Mouse (Mus musculus): ENCODE results near the gene Prcd.
A peak's percentile ranks its signal among the peaks of the same experiment; 100 is the strongest.
"Not testable (repeated sequence)": the region's sequence is repeated elsewhere in the genome, so short reads cannot be mapped to it uniquely, and the experiment has no call there.

The Prcd gene

DNA sequence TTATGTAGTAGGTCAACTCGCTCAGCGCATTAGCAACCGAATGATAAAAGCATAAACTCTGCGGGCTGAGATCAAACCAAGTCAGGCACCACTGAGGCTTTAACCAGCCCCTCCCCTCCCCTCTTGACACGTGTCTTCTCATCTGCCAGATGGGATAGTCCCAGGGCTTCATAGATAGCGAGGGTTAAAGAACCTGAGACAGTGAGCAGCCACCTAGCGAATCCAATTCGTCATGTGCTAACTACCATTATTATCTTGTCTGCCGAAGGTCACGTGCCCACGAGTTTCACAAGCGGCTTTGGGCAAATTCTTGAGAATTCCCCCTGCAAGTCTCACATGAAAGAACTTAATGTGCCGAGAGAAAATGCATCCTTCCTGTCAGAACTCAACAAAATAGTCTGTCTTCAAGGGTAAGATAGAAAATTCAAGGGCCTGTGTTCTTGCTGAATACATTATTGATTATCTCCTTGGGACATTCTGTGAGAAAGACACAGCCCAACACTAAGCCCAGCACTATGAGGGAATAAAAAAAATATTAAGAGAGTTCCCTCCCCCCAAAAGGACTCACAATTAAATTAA lies 16.5 kb downstream of the Prcd start:
- DNase-seq (ENCODE audit: low spot score): no peak

DNA sequence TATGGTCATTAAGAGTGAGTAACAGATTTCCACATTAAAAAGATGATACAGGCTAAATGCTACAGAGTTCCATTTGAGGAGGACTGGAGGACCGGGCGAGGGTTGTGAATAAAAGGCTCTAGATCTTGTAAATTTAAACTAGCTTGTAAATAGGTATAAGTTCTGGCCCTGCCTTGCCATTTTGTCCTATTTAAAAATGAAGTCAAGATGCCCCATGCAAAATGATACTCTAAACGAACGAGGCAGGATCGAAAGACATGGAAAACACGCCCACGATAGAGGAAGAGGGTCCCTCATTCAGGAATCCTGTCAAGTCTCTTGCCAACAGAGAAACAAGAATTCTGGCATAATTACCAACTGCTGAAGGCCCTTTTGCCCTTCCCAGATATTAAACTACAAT lies 17.1 kb downstream of the Prcd start:
- DNase-seq (ENCODE audit: low spot score): no peak

DNA sequence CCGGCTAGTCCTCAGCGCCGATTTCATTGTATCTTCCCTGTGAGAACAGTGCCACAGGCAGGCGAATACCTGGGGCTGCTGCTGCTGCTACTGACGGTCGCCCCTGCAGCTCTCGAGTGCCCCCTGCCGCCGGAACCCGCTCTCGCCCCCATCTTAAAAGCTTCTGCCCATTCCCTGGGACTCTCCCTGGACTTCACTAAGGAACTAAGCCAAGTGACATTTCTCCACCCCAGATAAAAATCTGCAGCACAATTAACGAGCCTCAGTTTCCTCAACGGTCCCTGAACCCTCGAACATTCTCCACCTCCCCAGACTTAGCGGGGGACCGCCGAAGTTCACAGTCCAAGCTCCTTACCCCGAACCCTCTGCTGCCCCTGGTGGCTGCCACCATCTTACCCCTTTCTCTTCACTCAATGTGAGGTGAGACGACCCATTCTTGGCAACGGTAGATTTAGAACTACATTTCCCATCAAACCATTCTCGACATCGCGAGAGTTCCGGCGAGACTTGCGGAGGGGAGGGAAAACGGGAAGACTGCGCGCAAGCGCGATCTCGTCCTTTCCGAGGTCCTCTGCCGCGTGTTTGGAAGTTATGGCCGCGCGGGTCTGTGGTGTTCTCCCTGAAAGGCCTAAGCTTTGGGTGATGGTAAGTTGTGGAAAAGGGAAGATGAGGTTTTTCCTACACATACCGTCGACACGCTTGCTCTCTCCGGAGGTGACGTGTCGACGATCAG lies 17.9 kb downstream of the Prcd start:
- DNase-seq (ENCODE audit: low spot score): peak; percentile 98

DNA sequence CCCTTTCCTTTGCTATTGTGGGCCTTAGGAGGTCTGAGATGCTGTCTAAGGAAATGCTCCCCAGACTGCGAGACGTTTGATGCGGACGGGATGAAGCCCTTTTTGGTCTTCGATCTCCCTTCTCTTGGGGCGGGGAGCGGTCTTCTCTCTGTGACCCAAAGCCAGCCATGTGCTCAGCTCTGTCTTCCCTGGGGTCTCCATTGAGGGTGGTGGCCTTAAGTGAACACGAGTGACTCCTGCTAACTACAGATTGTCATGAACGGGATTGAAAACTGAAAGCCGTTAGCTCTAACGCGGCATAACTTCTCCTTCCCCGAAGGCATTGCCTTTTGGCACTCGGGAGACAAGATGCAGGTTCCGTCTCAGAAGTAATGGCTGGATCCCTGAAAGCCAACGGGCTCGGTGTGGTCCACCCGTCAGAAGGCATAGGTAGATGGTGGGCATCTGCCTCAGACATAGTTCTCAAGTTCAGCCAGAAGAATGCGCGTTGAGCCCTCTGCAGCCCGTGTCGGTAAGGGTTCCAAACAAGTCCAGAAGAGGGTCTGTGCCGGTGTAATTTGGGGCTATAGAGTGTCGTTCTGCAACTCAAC lies 18.6 kb downstream of the Prcd start:
- no peak for DNase-seq (ENCODE audit: low spot score)

DNA sequence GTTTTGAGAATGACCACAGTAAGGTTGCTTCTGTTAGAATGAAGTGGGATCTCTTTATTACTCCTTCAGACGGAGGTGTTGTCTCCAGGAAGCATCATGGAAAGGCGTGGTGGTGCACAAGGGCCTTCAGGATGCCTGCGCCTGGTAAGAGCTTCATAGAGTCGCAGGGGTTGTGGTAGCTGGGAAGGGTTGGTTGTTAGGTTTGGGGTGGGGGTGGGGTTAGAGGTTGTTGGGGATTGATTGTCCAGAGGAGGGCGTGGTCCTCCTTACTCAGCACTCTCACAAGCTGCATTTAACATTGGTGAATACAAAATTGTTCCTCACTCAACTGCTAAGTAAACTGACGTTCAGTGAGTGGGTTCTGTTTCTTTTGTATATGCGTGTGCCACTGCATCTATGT lies 19.3 kb downstream of the Prcd start:
- no peak for DNase-seq (ENCODE audit: low spot score)

DNA sequence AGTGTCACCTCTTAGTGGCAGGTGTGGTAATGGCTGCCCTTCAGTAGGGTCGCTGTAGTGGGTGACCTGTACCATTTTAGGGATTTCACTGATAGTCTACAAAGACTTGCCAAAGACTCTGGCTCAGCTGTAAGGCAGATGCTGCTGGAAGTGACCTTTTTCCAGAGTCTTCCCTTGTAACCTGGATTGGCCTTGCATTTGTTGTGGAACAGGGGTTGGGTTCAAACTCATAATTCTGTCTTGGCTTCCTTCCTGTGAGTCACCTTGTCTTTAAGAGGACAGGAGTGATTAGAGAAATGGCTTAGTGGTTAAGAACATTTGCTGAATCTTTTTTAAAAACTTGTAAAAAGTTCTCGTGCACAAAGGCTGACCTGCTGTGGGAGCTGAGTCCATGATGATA lies 20.1 kb downstream of the Prcd start:
- DNase-seq (ENCODE audit: low spot score): no peak

DNA sequence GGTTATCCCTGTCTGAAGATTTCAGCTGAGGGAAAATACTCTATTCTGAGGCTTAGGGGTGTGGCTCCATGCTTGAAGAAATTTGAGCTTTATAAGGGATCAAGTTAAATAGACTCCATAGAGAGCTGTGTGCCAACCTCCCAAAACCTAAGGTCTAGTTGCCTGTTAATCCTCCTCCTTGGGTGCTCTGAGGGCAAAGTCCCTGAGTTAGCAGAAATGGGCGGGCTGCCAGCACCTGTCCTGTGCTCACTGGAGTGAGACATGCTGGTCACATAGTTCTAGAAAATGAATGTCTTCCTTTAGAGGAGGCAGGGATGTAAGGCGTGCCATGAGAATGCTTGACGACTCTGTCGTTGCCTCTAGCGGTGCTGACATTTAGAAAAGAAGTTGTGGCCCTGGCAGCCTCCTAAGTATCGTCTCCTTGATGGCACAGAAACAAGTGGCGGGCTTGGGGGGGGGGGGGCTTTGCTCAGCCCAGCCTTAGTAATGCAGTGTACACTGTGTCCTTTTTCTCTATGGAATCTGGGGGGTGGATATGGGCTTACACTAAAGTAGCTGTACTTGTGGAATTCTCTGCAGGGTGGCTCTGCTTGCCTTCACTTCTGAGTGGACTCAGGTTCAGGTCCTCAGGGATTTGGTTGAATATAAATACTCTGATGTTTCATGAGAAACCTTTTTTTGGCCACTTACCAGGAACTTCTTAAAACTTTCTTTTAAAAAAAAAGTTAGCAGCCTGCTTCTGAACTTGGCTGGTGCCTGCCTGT lies 21.5 kb downstream of the Prcd start:
- no peak for DNase-seq (ENCODE audit: low spot score)

DNA sequence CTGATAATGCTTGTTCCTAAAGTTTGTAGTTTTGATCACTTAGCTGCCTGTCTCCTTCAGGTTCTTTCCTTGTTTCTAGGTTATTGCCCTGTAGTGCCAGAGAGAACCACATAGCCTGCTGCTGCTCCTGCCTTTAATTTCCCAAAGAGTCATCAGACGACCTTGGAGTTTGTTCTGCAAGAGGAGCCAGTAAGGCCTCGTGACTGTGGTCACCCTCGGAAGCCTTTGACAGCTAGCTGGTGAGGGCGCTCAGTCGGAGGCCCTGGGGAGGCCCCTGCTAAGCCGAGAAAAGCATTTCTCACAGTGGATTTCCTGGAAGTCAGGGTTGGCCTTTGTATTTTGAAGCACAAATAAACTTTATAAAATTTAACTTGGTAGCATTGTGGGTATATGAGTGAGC lies 22.1 kb downstream of the Prcd start:
- DNase-seq (ENCODE audit: low spot score): not testable (repeated sequence)

DNA sequence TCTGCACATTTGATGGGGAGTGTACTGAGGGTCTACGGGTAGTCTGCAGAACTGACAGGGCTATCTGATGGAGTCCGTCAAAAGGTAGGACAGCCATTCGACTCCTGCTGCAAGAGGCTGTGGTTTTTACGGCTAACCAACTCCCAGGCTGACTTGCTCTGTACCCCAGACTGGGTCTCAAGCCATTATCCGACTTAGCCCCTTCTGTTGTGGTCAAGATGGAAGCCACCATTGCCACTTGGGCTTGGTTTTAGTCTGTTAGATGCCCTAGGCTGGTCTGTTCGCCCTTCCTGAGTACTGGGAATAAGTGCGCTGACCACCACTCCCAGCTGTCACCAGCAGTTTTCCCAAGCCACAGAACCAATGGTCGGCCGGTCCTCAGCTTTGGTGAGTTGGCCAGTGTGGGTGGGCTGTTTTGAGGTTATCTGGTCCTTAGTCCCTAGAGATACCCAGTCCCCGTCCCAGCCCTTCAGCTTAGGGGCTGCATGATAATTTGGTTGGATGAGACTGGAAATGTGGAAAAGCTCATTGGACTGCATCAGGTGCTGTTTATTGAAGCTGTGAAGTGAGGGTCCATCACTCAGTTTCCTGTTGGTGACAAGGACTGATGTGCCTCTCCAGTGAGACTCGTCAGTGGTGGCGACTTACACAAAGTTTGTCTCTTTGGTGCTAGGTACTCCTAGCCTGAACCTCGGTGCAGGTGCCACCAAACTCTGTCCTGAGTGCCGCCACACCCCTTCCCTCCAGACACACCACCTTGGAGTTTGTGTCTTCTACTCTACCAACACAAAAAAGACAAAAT lies 23.0 kb downstream of the Prcd start:
- DNase-seq (ENCODE audit: low spot score): no peak

DNA sequence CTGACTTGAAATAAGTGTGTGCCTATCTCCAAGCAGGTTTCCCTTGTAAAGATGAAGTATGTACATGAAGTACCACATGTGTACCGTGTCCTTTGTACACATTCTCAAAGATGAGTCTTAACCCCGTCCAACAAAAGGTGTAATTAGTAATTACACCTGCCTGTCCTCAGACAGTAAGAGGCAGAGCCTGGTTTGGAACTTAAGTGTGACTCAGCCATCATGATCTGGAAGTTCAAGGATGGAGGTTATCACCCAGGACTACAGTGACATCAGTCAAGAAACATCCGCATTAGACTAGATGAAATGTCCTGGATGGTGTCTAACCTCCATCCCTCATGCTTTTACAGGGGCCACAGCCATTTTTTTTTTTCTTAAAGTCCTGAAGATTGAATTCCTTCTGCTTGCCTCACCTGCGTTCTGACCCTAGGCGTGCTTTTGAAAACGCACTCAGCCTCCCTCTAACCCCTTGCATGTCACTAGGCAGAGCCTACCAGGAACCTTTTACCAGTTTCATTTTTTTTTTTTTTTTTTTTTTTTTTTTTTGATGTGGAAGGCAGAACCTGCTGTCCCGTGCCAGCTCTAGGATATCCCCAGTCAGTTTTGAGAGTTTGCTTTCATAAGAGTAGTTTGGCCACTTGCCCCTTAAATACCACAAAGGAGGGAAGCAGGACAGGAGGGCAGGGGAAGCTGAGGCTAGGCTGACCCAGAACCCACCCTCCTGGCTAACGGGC lies 24.5 kb downstream of the Prcd start:
- DNase-seq (ENCODE audit: low spot score): no peak

DNA sequence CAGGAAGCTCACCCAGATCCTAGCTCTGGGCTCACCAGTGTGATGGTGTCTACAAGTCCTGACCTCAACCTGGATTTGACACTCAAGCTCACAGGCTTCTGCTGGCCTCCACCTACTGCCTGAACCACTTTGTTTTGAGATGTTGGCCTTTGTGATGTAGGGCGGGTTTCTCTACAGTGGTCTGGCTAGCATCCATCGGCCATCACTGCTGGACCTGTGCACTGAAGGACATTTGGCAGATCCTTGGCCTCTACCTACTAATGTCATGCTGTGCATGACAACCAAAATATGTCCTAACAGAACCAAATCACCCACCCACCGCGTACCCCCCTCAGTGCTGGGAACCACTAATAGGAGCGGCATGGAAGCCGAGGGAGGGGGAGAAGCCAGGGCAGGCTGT lies 25.8 kb downstream of the Prcd start:
- no peak for DNase-seq (ENCODE audit: low spot score)

DNA sequence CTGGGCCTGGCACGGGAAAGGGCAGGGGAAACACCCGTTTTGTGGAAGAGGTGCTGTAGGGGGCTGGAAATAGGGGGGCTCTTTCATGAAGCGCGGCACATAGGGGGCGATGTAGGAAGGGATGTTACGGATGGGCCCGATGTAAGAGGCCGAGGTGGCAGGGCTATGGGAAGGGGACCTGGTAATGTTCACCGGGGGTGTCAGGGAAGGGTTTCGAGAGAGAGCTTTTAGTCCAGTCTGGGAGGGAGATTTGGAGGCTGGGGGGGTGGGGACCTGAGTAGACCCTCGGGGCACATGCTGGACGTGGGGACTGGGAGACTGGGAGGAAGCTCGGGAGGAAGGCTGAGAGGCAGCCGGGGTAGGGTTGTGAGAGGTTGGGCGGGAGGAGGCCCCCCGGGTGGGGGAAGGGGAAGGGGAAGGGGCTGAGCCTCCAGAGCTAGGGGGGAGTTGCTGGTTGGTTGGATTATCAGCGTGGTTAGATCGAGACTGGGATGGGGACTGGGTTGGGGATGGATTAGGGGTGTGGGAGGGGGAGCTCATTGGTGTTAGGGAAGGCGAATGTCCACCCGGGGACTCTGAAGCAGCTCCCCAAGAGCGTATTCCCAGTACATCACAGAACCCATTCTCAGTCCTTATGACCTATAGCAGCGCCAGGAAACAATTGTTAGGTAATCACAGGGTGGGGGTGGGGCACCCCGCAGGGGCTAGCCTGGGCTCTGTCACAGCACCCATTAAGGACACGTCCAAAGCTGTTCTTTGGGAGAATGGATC lies 27.2 kb downstream of the Prcd start:
- no peak for DNase-seq (ENCODE audit: low spot score)

DNA sequence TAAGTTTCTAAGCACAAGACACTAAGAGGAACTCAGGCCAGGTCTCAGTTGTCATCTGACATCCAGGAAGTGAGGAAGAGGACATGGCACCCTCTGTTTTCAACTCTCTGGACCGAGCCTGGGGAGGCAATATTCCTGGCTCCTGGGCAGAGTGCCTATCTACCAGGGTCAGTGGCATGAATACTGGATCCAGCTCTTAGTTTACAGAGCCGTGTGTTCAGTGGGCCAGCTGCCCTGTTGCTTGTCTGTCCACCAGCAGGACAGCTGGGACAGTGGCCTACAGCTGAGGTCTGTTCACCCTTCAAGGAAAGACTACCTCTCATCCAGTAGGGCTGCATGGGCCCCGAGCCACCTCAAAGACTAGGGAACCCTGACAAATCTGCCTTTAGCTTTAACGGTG lies 27.8 kb downstream of the Prcd start:
- DNase-seq (ENCODE audit: low spot score): no peak

DNA sequence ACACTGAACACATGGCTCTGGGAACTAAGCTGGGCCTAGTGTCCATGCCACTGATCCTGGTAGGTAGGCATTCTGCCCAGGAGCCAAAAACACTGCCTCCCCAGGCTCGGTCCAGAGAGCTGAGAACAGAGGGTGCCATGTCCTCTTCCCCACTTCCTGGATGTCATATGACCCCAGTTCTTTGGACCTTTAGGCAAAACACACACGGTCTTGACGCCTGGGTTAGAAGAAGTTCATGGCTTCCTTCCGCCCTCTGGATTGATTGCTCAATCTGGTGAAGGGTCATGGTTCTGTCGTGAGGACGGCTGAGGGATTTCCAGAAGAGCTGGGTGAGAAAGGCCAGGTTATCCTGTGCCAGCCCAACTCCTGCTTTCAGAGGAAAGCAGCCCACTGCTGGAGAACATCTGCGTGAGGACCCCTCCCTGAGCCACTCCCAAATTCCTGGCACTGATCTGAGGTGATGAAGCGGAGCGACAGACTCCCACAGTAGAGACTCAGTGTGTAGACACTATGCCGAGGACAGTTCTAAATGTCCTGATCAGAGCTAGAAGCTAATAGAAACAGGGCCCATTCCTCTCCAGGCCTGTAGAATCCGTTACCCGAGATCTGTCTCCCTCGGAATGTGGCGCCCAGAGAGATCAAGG lies 29.3 kb downstream of the Prcd start:
- DNase-seq (ENCODE audit: low spot score): no peak

DNA sequence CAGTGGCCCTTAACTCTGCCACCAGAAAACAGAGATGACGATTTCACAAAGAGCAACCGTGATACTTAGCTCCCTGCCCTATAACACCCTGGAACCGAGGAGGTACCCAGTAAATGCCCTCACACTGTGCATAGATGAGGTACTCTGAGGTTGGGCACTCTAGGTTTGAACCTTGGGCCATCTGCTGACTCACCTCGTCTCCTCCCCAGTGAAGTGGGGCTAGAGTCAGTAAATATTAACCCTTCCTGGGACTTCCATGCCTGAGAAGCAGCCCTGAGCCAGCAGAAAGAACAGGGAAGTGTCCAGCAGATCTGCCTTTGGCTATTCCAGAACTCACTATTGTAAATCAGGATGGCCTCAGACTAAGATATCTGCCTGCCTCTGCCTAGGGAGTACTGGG lies 30.4 kb downstream of the Prcd start:
- DNase-seq (ENCODE audit: low spot score): no peak

DNA sequence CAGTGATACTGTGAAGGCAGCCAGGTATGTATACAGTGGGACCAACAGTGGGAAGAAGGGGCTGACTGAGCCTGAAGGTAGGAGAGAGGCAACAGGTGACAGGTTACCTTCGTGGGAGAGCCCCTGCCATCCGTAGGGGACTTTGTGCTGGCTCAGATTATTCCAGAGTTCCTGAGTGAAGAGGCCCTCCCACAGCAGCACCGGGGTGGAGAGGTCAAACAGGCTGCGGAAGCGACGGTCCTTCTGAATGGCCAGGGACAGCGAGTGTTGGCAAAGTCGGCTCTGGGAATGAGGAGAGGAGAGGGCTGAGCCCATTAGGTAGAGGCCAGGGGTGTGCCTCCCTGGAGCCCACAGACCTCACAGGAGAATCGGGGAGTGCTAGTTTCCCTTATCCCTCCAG lies 32.4 kb downstream of the Prcd start:
- DNase-seq (ENCODE audit: low spot score): no peak

DNA sequence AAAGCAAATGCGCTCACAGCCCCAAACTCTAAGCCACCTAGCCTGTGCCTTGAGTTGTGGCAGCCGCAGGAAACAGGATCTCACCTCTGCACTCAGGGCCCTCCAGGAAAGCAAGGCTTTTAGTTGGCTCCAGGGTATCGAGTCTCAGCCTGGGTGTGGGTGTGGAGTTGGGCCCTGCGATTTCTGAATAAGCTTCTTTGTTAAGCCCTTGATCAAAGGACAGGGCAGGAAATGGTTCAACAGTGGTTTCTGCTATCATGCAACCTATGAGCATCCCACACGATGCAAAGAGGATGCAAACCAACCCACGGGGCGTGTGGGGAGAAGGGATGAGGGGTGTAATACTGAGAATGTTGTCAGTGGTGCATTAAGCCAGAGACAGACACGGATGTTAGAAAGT lies 34.6 kb downstream of the Prcd start:
- DNase-seq (ENCODE audit: low spot score): no peak

DNA sequence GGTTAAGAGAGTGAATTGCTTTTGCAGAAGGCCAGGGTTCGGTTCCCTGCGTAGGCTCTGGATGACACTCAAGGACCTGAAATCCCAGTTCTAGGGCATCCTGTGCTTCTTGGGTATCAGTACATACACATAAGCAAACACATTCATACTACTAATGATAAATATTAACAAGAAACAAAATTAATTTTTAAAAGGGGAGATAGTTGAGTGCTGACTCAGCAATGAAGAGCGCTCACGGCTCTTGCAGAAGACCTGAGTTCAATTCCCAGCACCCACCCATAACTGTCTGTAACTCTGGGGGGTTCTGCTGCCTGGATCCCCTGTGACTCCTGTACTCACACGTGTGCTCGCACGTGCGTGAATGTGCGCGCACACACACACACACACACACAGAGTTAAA lies 36.3 kb downstream of the Prcd start:
- no peak for DNase-seq (ENCODE audit: low spot score)

DNA sequence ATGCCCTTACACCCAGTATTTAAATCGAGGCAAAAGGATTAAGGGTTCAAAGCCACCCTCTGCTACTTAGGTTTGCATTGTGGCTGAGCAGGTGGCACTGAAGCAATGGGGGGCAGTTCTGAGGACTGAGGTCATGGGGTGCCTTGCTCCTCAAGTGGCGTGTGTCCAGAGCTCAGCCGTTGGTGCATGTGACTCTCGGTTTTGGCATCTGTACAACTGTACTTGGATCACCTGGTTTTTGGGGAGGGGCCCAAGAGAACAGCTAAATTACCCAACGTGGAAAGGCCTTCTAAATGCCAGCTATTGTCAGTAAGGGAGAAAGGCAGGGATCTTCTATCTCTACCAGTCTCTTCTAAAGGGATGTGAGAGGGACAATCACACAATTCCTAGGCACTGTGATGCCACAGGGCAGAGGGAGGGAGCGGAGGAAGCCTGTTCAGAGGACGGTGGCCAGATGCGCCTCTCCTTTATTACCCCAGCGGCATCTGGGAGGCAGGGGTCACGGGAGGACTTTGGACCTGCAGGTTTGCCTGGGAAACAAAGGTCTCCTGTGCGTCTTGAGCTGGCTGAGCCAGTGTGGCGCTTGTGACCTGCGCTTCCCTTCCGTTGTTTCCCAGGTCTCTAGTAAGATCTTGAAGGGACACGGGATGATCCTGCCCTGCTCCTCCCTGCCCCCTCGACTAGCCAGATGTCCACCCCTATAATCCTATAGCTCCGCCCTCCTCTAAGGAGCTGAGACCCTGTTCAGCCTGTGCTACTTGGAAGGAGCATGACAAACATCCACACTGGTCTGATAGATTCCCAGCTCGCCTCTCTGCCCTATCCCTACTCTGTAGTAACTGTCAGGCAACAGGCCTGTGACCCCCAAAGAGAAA lies 37.6 kb downstream of the Prcd start:
- peak; percentile 39 for DNase-seq (ENCODE audit: low spot score)

Measured in retina, embryonic 14.5 days (tissue).